Mouse (Mus musculus) CD4-positive helper T cell, adult 2 months (primary cell): ENCODE data around the gene Ripply3.

Experiments used
- DNase-seq: peaks from one replicate; pipeline ENCODE4 v3.0.0-alpha.2; 2012; ENCODE audit warnings: low read depth, missing footprints, low spot score

Ripply3 gene

GRCm38 (mm10) chr16:94358091-94358490 is 29.9 kb downstream of the Ripply3 start:
- DNase-seq, result no peak

- DNase-seq, result no peak
These were observed 32.5 kb downstream of the Ripply3 start for GRCm38 (mm10) chr16:94360578-94361350.

GRCm38 (mm10) chr16:94362174-94362873 is 34.1 kb downstream of the Ripply3 start:
- no peak for DNase-seq

GRCm38 (mm10) chr16:94363814-94364213 is 35.6 kb downstream of the Ripply3 start:
- DNase-seq, result no peak

GRCm38 (mm10) chr16:94365435-94365834 is 37.2 kb downstream of the Ripply3 start:
- no peak for DNase-seq

GRCm38 (mm10) chr16:94369596-94370172 is 41.5 kb downstream of the Ripply3 start:
- DNase-seq, result no peak

GRCm38 (mm10) chr16:94370173-94370914 is 42.1 kb downstream of the Ripply3 start, which contains the start of gene Ttc3:
Gene Ttc3 (plus strand): TSS chr16:94370618.
- peak; percentile 93 for DNase-seq

- DNase-seq, result peak; percentile 86
These were observed 42.7 kb downstream of the Ripply3 start for GRCm38 (mm10) chr16:94370915-94371300.

GRCm38 (mm10) chr16:94371301-94371931 is 43.2 kb downstream of the Ripply3 start, which contains the start of gene Pigp:
Gene Pigp (minus strand): TSS chr16:94371842.
- DNase-seq, result peak; percentile 86

- DNase-seq, result no peak
These were observed 51.2 kb downstream of the Ripply3 start for GRCm38 (mm10) chr16:94379386-94379785.

GRCm38 (mm10) chr16:94383277-94383676 is 55.1 kb downstream of the Ripply3 start:
- DNase-seq, result peak; percentile 38
